Mouse (Mus musculus): ENCODE results near the gene Kcnh4. TPM values are rescaled to one million over a fixed set of nuclear protein-coding genes. Genes with fewer than 3 reads are reported as not detected.
"Not testable (repeated sequence)": the region's sequence is repeated elsewhere in the genome, so short reads cannot be mapped to it uniquely, and the experiment has no call there.

Kcnh4 gene
- polyA plus RNA-seq (2017; shearing (Covaris generic)) = under 1 TPM in 1 of 3 experiments, not detected in 2; 0.47 TPM

DNA sequence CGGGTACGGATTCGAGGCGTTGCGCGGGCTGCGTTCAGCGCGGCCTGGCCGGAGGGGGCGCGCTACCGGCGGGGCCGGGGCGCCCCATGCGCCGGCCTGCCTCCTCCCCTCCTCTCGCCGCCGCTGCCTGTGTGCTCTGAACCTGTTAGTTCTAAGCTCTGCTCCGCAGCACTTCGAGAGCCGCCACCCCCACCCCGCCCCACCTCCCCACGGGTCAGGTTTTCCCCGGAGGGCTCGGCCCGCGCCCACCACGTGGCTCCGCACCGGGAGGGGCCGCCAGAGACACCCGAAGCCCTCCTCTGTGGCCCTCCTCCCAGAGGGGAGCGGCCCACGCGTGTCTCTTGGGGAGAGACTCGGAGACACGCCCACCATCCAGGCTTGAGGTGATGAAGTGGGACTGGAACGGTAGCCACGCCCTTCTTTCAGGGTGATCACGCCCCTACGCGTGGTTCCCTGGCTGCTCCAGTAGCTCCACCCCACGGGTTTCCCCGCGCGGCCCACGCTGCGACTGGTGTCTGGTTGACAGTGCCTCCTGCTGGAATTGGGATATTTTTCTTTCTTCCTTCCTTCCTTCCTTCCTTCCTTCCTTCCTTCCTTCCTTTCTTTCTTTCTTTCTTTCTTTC, at the start of gene Kcnh4:
Gene Kcnh4 (minus strand): TSS at position 332 of the 623 bp plus-strand sequence.
- ATAC-seq = peak; percentile 78

DNA sequence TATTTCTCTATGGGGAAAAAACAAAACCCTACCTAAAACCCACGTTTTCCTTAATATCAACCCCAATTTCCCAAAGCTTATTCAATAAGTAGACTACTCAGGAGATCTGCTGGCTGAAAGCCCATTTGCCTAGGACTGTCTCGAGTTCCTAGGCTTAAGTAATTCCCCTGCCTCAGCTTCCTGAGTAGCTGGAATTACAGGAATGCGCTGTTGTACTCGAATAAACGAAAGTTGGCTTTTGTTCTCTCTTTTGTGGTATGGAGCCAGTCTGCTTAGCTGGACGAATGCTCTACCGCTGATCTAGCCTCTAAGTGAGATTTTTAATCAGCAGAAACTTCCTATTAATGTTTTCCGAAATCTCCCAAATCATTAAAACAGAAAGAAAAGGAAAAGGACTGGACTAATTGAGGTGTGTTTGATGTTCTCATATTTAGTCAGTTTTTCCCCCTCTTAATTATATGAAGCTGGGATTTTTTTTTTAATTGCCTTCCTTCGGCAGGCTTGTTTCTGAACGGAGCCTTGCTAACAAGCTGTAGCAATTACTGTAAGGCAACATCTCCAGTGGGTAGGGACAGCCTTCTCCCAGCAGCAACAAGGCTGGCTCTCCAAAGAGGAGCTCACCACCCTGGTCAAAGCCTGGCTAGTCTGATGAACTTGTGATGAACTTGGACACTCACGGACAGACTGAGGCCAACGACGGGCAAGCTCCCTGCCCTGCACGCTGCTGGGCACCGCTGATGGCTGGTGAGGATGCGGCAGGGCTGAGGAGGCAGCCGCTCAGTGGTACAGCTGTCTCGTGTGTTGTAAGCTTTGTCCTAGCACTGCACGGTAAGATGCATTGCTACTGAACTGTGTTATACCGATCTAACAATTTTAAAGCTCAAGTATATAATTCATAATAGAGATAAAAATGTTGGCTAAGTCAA, 46.9 kb upstream of the Kcnh4 start:
- ATAC-seq = no peak

DNA sequence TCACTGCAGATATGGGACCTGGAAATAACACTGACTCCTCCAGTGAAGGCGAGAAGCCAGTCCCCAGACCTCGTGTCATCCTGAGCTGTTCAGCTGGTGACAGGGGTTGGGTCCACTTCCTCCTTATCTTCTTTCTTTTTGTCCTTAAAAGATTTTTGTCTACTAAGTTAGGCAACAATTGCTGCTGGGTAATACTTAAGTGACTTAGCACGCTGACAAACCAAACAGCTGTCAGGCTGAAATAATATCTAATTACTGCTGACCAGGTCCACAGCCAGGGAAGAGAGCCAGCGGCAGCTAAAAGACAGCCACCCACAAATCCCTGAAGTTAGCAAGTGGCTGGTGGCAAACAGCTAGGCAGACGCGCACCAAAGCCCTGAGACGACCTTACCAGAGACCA, 45.8 kb upstream of the Kcnh4 start:
- no peak for ATAC-seq

DNA sequence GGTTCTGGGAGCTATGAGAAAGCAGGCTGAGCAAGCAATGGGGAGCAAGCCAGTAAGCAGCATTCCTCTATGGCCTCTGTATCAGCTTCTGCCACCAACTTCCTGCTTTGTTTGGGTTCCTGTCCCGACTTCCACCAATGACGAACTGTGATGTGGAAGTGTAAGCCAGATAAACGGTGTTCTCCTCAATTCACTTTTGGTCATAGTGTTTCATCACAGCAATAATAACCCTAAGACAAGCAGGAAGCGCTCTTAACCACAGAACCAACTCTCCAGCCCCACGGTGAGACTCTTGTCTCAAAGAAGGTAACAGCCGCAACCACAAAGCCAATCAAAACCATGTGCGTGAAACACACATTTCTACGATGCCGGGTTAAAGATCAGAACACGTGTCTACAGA, 44.7 kb upstream of the Kcnh4 start:
- ATAC-seq = peak; percentile 87

DNA sequence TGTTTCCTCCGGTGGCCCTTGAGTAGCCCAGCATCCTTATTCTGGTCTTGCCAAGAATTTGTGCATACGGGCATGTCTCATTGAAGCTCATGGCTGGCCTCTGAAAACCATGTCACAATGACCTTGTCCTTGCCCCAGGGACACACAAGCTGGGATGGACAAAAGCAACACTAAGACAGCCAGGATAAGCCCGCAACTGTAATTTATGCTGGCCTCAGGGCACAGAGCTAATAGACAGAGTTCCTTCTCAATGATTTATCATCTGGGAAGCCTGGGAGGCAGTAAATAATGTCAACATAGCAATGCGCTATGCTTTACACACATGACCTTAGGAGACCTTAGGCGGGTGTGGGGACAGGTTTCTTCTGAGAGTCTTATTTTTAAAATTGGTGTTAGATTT, 39.7 kb upstream of the Kcnh4 start:
- no peak for ATAC-seq

DNA sequence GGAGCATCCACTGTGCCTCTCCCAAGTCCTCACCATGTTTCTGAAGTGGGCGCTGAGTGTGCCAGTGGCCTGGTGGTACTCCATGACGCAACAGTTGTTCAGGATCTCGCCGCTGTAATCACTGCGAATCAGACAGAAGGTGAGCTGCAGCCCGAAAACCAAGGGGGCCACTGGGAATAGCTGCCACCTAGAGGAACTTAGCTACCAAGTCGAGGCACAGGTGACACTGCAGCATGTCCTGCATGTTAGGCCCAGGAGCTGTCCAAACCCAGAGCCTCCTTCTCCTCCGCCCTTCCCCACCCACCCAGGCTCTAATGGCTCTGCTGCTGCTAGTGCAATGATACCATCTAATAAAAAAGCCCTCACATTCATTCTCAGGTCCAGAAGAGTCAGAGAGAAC, 36.8 kb upstream of the Kcnh4 start:
- no peak for ATAC-seq

DNA sequence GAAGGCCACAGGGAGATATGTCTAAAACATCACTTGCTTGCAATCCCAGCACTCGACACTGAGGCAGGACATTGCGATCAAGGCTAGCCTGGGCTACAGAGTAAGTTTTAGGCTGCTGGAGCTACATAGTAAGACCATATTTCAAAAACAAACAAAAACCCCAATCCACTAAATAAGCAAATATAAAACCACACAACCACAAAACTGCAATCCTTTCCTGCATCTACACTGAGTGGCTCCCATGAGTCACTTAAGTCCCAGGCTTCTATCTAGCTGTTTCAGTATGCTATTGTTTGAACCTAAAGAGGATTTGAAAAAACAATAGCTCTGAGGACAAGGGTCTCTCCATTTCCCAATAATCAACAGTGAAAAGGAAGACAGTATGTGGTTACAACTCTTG, 35.6 kb upstream of the Kcnh4 start:
- no peak for ATAC-seq

DNA sequence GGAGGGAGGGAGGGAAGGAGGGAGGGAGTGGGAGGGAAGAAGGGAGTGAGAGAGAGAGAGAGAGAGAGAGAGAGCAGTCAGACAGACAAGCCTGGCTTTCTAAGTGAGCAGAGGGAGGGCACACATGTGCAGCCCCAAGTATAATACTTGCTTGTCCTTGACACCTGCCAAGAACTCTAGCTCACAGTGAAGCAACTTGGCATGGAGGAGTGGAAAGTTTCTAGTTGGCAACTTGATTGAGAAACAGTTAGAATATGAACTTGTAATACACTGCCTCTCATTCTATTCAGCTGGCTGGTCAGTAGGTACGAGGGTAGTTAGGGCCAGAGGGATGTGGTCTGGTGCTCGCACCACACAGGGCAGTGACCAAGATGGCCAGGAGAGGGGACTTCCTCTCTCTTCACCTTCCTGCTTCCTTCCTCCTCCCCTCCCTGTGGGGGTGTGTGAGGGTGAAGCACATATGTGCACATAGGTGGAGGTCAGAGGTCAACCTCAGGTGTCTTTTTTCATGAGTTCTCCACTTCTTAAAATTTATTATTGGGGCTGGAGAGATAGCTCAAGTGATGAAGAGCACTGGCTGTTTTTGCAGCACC, 31.8 kb upstream of the Kcnh4 start:
- no peak for ATAC-seq

DNA sequence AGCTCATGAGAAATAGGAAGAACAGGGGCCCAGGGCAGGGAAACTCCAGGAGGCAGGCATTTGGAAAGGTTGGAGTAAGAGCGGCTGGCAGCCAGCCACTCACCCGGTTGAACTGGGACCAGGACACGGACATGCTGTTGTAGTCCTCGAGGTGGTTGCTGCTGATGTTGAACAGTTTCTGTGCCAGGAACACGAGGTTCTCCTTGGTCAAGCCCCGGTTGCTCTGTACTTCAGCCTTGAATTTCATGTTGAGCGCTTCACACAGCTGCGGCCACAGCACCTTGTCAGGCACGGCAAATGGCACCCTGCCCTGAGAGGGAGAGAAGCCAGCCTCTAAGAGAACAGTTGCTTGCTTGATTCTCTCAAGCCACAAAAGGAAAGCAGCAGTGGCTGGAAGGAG, 30.9 kb upstream of the Kcnh4 start:
- ATAC-seq = not testable (repeated sequence)

DNA sequence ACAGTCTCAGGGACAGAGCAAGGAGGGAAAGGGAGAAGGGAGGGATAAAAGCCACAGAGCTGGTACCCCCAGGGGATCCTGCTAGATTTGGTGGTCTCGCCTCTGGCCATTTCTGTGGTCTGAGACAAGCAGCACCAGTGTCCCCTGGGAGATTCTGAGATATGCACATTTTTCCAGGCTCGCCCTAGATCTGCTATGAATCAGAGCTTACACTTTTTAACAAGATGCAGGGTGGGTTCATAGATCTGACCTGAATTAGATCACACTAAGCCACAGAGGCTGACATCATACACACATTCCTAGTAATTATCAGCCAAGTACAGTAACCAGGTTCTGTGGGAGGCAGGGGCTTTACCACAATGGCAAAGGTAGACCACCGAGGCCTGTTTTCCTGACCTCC, 30.0 kb upstream of the Kcnh4 start:
- ATAC-seq = no peak

DNA sequence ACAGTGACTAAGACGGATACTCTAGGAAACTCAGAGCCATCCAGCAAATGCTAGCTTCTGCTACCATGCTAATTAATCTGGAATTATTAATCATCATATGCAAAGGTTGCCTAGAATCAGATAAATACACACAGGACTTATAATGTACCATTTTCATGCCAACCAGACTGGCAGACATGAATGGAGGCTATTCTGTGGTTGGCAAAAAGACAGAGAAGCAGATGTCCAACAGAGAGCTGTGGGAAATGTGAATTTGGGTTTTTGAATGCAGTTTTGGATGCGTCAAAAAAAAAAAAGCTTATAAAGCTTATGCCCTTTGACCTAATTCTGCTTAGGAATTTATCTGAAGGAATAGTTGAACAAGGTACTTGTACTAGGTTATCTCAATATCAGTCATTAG, 26.0 kb upstream of the Kcnh4 start:
- ATAC-seq = no peak

DNA sequence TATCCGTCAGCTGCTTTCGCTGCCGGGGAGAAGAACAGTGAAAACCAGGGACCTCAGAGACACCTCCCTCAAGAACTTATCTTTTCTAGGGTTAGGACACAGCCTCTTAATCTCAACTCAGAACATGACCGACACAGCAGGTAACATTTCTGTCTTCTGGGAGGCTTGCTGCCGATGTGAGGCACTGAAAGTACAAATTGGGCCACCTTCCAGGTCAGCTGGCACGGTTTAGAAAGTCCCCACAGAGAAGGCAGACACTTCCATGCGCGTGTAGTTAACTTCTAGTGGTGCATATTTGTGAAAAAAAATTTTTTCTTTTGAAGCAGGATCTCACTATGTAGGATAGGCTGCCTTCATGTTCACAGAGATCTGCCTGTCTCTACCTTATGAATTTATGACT, 24.5 kb upstream of the Kcnh4 start:
- no peak for ATAC-seq

DNA sequence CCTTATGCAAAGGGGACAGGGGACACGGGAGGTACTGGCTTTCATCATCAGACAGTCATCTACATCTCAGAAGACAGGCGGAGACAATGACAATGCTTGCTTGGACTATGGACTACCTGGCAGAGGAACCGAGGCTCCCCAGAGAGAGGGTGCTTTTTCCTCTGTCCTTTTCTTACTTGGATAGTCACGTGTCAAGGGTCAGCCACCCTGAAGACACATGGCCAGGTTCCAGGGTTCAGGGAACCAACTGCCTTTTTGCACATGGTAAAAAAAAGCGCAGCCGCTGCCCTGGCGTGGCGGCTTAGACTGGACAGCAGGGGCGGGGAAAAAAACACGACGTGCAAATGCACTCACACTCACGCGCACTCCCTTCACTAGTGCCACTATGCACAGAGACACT, 22.8 kb upstream of the Kcnh4 start:
- no peak for ATAC-seq

DNA sequence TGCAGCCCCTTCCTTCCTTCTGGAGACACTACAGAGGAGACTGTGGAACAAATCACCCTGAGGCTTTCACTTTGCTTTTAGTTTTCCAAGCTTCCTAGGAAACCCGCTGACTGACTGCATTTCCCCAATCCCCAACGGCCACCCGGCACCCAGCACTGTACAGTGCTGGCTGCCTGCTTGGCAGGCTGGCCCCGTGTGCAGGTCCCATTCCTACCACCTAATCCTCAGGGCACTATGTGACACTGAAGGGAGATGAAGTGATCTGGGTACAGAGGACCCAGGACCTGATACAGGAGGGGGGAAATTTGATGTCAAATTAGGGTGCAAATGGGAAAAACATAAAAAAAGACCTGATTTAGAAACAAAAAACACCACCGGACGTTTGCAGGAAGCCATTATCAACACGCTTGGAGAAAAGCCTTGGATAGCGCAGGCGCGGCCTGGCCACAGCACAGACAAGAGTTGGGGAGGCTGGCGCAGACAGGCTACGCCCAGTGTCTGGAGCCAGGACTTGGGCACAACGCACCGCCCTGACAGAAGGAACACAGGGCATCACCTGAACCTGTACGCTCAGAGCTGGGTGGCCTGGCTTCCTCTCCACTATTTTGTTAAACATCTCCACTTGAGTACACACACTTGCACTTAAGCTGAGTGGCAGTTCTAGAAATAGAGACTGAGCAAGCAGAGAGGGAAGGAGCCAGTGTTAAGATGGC, 22.2 kb upstream of the Kcnh4 start:
- no peak for ATAC-seq

DNA sequence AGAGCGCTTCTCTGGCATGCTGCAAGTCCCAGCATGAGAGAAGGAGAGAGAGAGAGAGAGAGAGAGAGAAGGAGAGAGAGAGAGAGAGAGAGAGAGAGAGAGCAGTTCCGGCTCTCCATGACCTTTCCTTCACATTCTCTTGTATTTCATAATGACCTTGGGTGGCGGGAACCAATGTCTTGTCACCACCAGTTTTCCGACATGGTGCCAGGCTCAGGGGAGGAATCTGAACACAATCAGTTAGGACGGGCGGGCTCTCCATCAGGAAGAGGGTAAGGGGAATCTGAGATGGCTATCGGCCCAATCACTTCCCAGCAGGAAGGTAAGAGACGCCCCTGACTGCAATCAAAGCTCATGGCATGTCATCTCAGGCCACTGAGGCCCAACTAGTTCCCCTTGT, 20.5 kb upstream of the Kcnh4 start:
- ATAC-seq = no peak

DNA sequence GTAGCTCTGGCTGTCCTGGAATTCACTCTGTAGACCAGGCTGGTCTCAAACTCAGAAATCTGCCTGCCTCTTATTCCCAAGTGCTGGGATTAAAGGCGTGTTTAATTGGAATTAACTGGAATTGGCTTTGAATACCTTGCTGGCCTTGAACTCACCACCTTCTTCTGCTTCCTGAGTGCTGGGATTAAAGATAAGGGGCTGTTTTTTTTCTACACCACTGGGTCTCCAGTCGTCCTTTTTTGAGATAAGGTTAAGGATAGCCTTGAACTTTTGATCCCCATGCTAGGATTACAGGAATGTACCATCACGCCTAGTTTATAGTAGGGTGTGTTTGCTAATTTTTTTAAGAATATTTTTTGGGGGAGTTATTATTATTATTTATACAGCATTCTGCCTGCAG, 18.3 kb upstream of the Kcnh4 start:
- ATAC-seq = no peak

DNA sequence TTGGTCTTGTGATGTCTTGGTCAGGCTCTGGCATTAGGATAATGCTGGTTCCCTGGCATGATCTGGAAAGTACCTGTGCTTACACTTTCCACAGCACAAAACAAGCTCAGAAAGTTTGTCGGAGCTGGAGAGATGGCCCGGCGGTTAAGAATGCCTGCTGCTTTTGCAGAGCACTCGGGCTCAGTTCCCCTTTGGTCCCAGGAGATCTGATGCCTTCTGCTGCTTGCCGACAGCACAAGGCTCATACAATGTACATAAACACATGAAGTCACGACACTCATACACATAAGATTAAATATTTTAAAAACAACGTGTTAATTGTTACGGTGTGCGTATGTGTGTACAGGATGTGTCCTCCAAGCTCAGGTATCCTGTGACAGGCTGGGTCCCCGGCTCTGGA, 16.2 kb upstream of the Kcnh4 start:
- ATAC-seq = no peak

DNA sequence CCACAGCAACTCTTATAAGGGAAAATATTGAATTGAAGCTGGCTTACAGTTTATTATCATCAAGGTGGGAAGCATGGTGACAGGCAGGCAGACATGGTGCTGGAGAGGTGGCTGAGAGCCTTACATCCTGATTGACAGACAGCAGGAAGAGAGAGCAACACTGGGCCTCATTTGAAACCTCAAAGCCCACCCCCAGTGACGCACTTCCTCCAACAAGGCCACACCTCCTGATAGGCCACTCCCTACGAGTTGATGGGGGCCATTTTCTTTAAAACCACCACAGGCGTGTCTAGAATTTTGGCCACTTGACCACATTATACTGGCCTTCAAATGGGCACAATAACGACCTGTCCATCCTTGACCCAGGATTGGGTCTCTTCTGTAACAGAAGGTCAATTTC, 14.5 kb upstream of the Kcnh4 start:
- ATAC-seq = no peak

DNA sequence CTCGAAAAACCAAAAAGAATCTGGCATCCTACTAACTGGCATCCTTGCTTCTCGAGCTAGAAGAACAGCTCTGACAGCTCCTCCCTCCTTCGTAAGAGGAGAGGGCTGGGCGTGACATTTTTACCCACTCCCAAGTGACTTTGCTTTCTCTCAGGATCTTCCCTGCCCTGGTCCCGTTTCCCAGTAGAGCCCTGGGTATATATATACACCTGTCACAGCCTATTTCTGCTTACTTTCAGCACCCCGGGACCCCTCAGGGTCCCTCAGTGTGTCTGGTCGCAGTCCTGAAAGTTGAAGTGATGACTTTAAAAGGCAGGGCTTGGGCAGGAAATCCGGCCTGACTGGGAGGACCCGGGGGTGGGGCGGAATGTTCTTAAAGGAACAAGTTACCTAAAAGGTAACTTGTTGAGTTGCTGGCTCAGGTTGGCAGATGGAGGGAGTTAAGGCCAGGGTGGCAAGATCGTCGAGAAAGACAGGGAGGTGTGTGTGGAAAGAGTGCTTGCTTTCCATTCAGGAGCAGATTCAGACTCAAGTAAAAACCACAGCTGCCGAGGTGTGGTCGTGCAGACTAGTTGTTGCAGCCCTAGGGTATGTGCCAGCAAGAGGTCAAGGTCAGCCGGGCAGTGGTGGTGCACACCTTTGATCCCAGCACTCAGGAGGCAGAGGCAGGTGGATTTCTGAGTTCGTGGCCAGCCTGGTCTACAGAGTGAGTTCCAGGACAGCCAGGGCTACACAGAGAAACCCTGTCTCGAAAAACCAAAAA, 11.1 kb upstream of the Kcnh4 start, which contains the start of gene Ghdc:
Gene Ghdc (minus strand): TSS at position 312 of the 763 bp plus-strand sequence.
- ATAC-seq = peak; percentile 95

DNA sequence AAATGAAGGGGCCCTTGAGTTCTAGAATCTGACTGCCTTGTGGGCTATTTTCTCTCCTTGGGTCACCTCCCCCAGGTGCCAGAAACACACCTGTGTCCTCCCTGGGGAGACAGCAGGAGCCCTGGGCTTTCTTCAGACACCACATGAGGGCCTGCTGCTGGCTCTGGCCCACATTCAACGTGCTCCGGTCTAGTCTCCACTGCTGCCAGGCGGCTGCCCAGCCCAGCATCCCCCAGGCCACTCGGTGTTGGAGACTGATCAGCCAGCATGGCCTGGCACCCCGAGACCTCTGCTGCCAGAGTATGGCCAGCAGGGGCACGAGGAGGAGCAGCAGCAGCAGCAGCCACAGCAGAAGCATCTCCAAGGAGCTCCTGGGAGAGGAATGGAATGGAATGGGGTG, 10.2 kb upstream of the Kcnh4 start:
- no peak for ATAC-seq

DNA sequence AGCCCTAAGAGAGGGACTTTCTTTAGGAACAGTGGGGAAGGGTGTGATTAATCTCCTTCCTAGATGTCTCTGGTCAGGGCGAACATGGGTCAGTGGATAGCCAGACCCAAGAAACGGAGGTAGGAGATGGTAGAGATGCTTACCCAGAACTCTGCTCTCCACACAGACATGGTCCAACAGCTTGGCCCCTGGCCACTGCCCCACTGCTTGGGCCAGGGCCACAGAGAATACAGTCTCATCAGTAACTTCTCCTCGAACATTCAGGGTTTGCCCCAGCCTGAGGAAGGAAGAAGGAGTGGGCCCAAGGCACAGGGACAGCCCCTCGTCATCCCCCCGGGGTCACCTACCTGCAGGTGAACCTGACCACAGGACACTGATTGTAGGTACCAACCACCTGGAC, 8.1 kb upstream of the Kcnh4 start:
- ATAC-seq = no peak

DNA sequence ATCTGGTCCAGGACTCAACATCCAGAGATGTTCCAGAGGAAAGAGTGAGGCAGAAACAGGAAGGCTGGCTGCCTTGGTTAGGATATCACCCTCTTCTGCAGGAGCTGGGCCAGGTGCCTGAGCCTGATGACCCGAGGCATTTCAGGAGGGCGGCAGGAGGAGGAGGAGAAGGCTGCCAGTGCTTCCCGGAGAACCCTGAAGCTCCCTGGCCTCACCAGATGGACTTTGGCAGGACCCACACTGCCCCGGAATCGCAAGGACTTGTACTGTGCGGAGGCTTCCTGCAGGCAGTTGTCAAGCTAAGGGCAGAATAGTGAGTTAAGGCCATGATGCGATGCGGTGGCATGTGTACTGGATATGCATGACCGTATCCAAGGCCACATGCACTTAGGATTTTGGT, 7.0 kb upstream of the Kcnh4 start:
- ATAC-seq = no peak
